Mouse (Mus musculus) liver, embryonic 14.5 days (tissue): Measurements from ENCODE around the gene Ddb1.

ENCODE experiments used
- CTCF ChIP-seq: IDR thresholded peaks from 2 replicates; pipeline ENCODE4 v1.5.1; 2016; ENCODE audit warnings: antibody characterized with exemption, low read depth, control low read depth
- EP300 ChIP-seq: IDR thresholded peaks from 2 replicates; pipeline ENCODE4 v1.6.1; 2016; ENCODE audit warnings: antibody characterized with exemption, low read depth

DNA sequence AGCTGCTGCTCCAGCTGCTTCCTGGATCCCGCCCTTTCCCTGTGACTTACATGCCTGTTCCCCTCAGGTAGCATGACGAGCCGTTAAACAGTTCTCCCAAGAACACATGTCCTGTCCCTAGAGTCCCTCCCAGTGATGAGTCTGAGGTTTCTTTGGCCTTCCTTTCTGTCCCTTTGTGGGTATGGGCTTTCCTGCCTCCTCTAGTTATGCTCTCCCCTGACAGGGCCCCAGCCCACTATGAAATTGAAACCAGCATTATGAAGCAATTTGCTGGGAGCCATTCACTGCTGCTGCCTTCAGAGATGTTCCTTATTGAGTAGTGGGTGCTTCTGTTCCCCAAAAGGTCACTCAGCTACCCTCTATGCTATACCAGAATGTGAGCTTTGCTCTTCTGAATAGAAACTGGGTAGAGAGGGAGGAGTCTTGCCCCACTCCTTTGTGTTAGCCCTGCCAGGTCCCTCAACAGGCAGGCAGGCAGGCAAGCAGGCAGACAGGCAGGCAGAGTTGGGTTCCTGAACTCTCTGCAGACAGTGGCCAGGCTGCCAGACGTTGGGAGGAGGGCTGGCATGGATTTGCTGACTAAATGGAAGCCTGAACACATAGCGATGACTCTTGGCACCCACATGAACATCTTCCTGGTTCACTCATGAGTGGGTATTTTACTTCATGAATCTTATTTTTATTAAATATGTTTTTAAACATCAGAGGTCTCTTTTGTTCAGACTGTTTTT lies 15.8 kb upstream of the Ddb1 start:
- TF ChIP-seq CTCF (no peak), EP300 (no peak)
